Mouse (Mus musculus) lung, embryonic 16.5 days (tissue): ENCODE data around the gene Pus1. TPM values are rescaled to one million over a fixed set of nuclear protein-coding genes. Genes with fewer than 3 reads are reported as not detected.

Experiments used
- ATAC-seq: fragments of 200-750 bp; cut with Nextera tagmentation; 2 replicates; pipeline ENCODE4 v1.8.0; 2017; ENCODE audit warnings: low read depth, mild to moderate bottlenecking, moderate library complexity
- H3K27ac ChIP-seq: fragments of 300-500 bp; sonication (generic); 2 replicates; pipeline ENCODE4 v1.5.1; 2014; ENCODE audit warnings: mild to moderate bottlenecking, control low read depth, low read length
- H3K27me3 ChIP-seq: fragments of 300-500 bp; sonication (generic); 2 replicates; pipeline ENCODE4 v1.6.1; 2014; ENCODE audit warnings: low read depth, low read length, mixed read lengths; ENCODE audit not compliant: control insufficient read depth, insufficient read depth
- H3K36me3 ChIP-seq: fragments of 300-500 bp; sonication (generic); 2 replicates; pipeline ENCODE4 v1.6.1; 2014; ENCODE audit warnings: low read length; ENCODE audit not compliant: control insufficient read depth, insufficient read depth
- H3K4me1 ChIP-seq: fragments of 300-500 bp; sonication (generic); replicated peaks from 2 replicates; pipeline ENCODE4 v1.6.1; 2014; ENCODE audit warnings: low read length, mixed read lengths; ENCODE audit not compliant: control insufficient read depth, insufficient read depth
- H3K4me2 ChIP-seq: fragments of 300-500 bp; sonication (generic); 2 replicates; pipeline ENCODE4 v1.6.1; 2014; ENCODE audit warnings: low read depth, low read length, control low read depth
- H3K4me3 ChIP-seq: fragments of 300-500 bp; sonication (generic); 2 replicates; pipeline ENCODE4 v1.5.1; 2014; ENCODE audit warnings: mild to moderate bottlenecking, low read length, control low read depth
- H3K9ac ChIP-seq: fragments of 300-500 bp; sonication (generic); 2 replicates; pipeline ENCODE4 v1.6.1; 2014; ENCODE audit warnings: low read length, control low read depth
- H3K9me3 ChIP-seq: fragments of 300-500 bp; sonication (generic); 2 replicates; pipeline ENCODE4 v1.6.1; 2016; ENCODE audit warnings: low read length; ENCODE audit not compliant: control insufficient read depth
- WGBS: fragments of 180-500 bp; shearing (Covaris S2); extraction: QIAGEN DNeasy Blood & Tissue Kit; methylation state at CpG from one replicate; pipeline ENCODE4 v1.1.7; 2014; 5-methylcytosine and 5-hydroxymethylcytosine counted together
- polyA plus RNA-seq: library from polyadenylated mRNA; unstranded; fragments of >200 nt; fragmentation: Nextera tagmentation; extraction: Ambion mirVana; gene quantifications from 2 replicates; pipeline ENCODE4 v1.2.1, GENCODE M21; 2015

Gene Pus1
- polyA plus RNA-seq, 1 experiment from 2014 or later, result 25.2 TPM

- Histone ChIP-seq H3K27ac (no peak overlapping the region), H3K4me3 (no peak overlapping the region), H3K4me1 (no peaks in the 10 kb centered on the region), H3K9me3 (no peaks in the 10 kb centered on the region), H3K4me2 (no peak overlapping the region), H3K9ac (no peak overlapping the region), H3K27me3 (no peaks in the 10 kb centered on the region), H3K36me3 (peaks cover 27% of the 10 kb centered on the region)
- WGBS, result 90% methylated on average over 2 of the region's 2 CpGs
- ATAC-seq, result no peak
Measured at GRCm38 (mm10) chr5:110731227-110731626, 49.2 kb downstream of the Pus1 start.

GRCm38 (mm10) chr5:110727850-110728249 is 52.6 kb downstream of the Pus1 start:
- ATAC-seq, result peak; percentile 87
- Histone ChIP-seq H3K4me2 (no peak overlapping the region), H3K4me3 (no peak overlapping the region), H3K27me3 (no peaks in the 10 kb centered on the region), H3K9me3 (no peaks in the 10 kb centered on the region), H3K4me1 (no peaks in the 10 kb centered on the region), H3K36me3 (peaks cover 38% of the 10 kb centered on the region), H3K27ac (no peak overlapping the region), H3K9ac (no peak overlapping the region)
- WGBS, result 69% methylated on average over 1 of the region's 1 CpGs

Other genes starting within 250 kb of the Pus1 start
- gene Galnt9, start 236.3 kb downstream of the Pus1 start, polyA plus RNA-seq, result 0.26 TPM in 2 replicates
- 47.0 and 51.2 TPM in 2 replicates for gene Noc4l, start 127.2 kb downstream of the Pus1 start, polyA plus RNA-seq
- gene Ddx51, start 127.2 kb downstream of the Pus1 start, polyA plus RNA-seq, result 15.0 and 17.5 TPM in 2 replicates
- 41.8 and 46.3 TPM in 2 replicates for gene Ep400, start 9.9 kb downstream of the Pus1 start, polyA plus RNA-seq
- gene Ulk1, start 29.4 kb upstream of the Pus1 start, polyA plus RNA-seq, result 13.1 and 16.3 TPM in 2 replicates
- gene Hscb, start 59.1 kb upstream of the Pus1 start, polyA plus RNA-seq, result 28.1 and 33.1 TPM in 2 replicates
- gene Chek2, start 59.3 kb upstream of the Pus1 start, polyA plus RNA-seq, result 32.1 and 34.2 TPM in 2 replicates
- 8.4 and 8.7 TPM in 2 replicates for gene Ttc28, start 99.1 kb upstream of the Pus1 start, polyA plus RNA-seq